Mouse (Mus musculus): ENCODE results near the gene Idi1. TPM values are rescaled to one million over a fixed set of nuclear protein-coding genes. Genes with fewer than 3 reads are reported as not detected.

Gene Idi1
- polyA plus RNA-seq (2014; fragmentation: Illumina TruSeq; extraction: RNeasy Lipid Tissue Mini Kit (QIAGEN cat#74804); ENCODE audit: low read depth, low replicate concordance), result 38.5 TPM

GRCm38 (mm10) chr13:8885445-8886184 lies at the start of gene Idi1:
Idi1 (plus strand) TSS chr13:8885501.

GRCm38 (mm10) chr13:8871314-8871962 lies 13.9 kb upstream of the Idi1 start, which contains the start of gene Wdr37:
Wdr37 (minus strand) TSS chr13:8871909.

Other genes with a start within 250 kb of the Idi1 start
- gene Wdr37, start 13.6 kb upstream of the Idi1 start, polyA plus RNA-seq (2014; fragmentation: Illumina TruSeq; extraction: RNeasy Lipid Tissue Mini Kit (QIAGEN cat#74804); ENCODE audit: low read depth, low replicate concordance), result 14.4 TPM
- gene Gm9745, start 62.7 kb downstream of the Idi1 start, polyA plus RNA-seq (2014; fragmentation: Illumina TruSeq; extraction: RNeasy Lipid Tissue Mini Kit (QIAGEN cat#74804); ENCODE audit: low read depth, low replicate concordance), result not detected
- not detected for gene Idi2, start 67.4 kb downstream of the Idi1 start, polyA plus RNA-seq (2014; fragmentation: Illumina TruSeq; extraction: RNeasy Lipid Tissue Mini Kit (QIAGEN cat#74804); ENCODE audit: low read depth, low replicate concordance)
- gene Gtpbp4, start 110.6 kb downstream of the Idi1 start, polyA plus RNA-seq (2014; fragmentation: Illumina TruSeq; extraction: RNeasy Lipid Tissue Mini Kit (QIAGEN cat#74804); ENCODE audit: low read depth, low replicate concordance), result 28.9 TPM
- 33.3 TPM for gene Larp4b, start 208.4 kb downstream of the Idi1 start, polyA plus RNA-seq (2014; fragmentation: Illumina TruSeq; extraction: RNeasy Lipid Tissue Mini Kit (QIAGEN cat#74804); ENCODE audit: low read depth, low replicate concordance)